Mouse (Mus musculus) embryonic facial prominence, embryonic 14.5 days (tissue): ENCODE data around the gene Cacna1s. TPM values are rescaled to one million over a fixed set of nuclear protein-coding genes. Genes with fewer than 3 reads are reported as not detected.

Experiments
- ATAC-seq: fragments of 200-750 bp; cut with Nextera tagmentation; 2 replicates; pipeline ENCODE4 v1.8.0; 2017; ENCODE audit warnings: low read depth, moderate number of reproducible peaks, moderate TSS enrichment
- DNase-seq: peaks from one replicate; pipeline ENCODE4 v3.0.0-alpha.2; 2015; ENCODE audit warnings: low spot score
- H3K27ac ChIP-seq: fragments of 300-500 bp; sonication (generic); replicated peaks from 2 replicates; pipeline ENCODE4 v1.5.1; 2014; ENCODE audit warnings: low read depth, mild to moderate bottlenecking, low read length, moderate library complexity
- H3K27me3 ChIP-seq: fragments of 300-500 bp; sonication (generic); replicated peaks from 2 replicates; pipeline ENCODE4 v1.6.1; 2014; ENCODE audit warnings: low read length; ENCODE audit not compliant: control insufficient read depth, insufficient read depth
- H3K36me3 ChIP-seq: fragments of 300-500 bp; sonication (generic); 2 replicates; pipeline ENCODE4 v1.6.1; 2014; ENCODE audit warnings: low read length, mixed read lengths; ENCODE audit not compliant: control insufficient read depth, insufficient read depth
- H3K4me1 ChIP-seq: fragments of 300-500 bp; sonication (generic); 2 replicates; pipeline ENCODE4 v1.6.1; 2014; ENCODE audit warnings: antibody characterized with exemption, low read length; ENCODE audit not compliant: control insufficient read depth, insufficient read depth
- H3K4me2 ChIP-seq: fragments of 300-500 bp; sonication (generic); 2 replicates; pipeline ENCODE4 v1.6.1; 2014; ENCODE audit warnings: low read depth, mild to moderate bottlenecking, low read length, moderate library complexity, mixed read lengths
- H3K4me3 ChIP-seq: fragments of 300-500 bp; sonication (generic); 2 replicates; pipeline ENCODE4 v1.5.1; 2014; ENCODE audit warnings: low read depth, mild to moderate bottlenecking, low read length
- H3K9ac ChIP-seq: fragments of 300-500 bp; sonication (generic); 2 replicates; pipeline ENCODE4 v1.6.1; 2014; ENCODE audit warnings: low read depth, mild to moderate bottlenecking, low read length, moderate library complexity, mixed read lengths
- H3K9me3 ChIP-seq: fragments of 300-500 bp; sonication (generic); 2 replicates; pipeline ENCODE4 v1.6.1; 2016; ENCODE audit warnings: low read length; ENCODE audit not compliant: control insufficient read depth
- WGBS: fragments of 180-500 bp; shearing (Covaris S2); extraction: QIAGEN DNeasy Blood & Tissue Kit; methylation state at CpG from one replicate; pipeline ENCODE4 v1.1.7; 2014; 5-methylcytosine and 5-hydroxymethylcytosine counted together
- polyA plus RNA-seq: library from polyadenylated mRNA; unstranded; fragments of >200 nt; fragmentation: Nextera tagmentation; extraction: Ambion mirVana; gene quantifications from 2 replicates; pipeline ENCODE4 v1.2.1, GENCODE M21; 2014

Gene Cacna1s
- polyA plus RNA-seq, 1 experiment from 2014 or later, result 11.2 TPM

- Histone ChIP-seq H3K36me3 (no peaks in the 10 kb centered on the region), H3K27me3 (no peaks in the 10 kb centered on the region), H3K9ac (no peak overlapping the region), H3K27ac (no peak overlapping the region), H3K4me2 (no peak overlapping the region), H3K4me3 (no peak overlapping the region), H3K4me1 (no peaks in the 10 kb centered on the region), H3K9me3 (no peaks in the 10 kb centered on the region)
- ATAC-seq, result peak; percentile 35; the same call in 1 of the 2 replicates
- DNase-seq, result no peak
- WGBS, result 47% methylated on average over 9 of the region's 9 CpGs
These were observed 8.7 kb downstream of the Cacna1s start for GRCm38 (mm10) chr1:136061041-136061789.

- DNase-seq (no peak), ATAC-seq (no peak)
- H3K4me3 ChIP-seq, result no peak overlapping the region
- no peak overlapping the region for H3K27ac ChIP-seq
- H3K4me1 ChIP-seq, result no peaks in the 10 kb centered on the region
- no peak overlapping the region for H3K9ac ChIP-seq
- H3K36me3 ChIP-seq, result no peaks in the 10 kb centered on the region
- no peak overlapping the region for H3K4me2 ChIP-seq
- WGBS, result 85% methylated on average over 7 of the region's 7 CpGs
- H3K27me3 ChIP-seq, result no peaks in the 10 kb centered on the region
- H3K9me3 ChIP-seq, result no peaks in the 10 kb centered on the region
These were observed 9.2 kb downstream of the Cacna1s start for GRCm38 (mm10) chr1:136061790-136062141.

- WGBS, result 65% methylated on average over 5 of the region's 5 CpGs
These were observed 11.4 kb downstream of the Cacna1s start for GRCm38 (mm10) chr1:136063991-136064390.

GRCm38 (mm10) chr1:136066621-136067020 lies 14.1 kb downstream of the Cacna1s start:
- Histone ChIP-seq H3K36me3 (no peaks in the 10 kb centered on the region), H3K27me3 (no peaks in the 10 kb centered on the region), H3K4me3 (no peak overlapping the region), H3K9ac (no peak overlapping the region), H3K27ac (no peak overlapping the region), H3K9me3 (no peaks in the 10 kb centered on the region), H3K4me1 (no peaks in the 10 kb centered on the region), H3K4me2 (no peak overlapping the region)
- 40% methylated on average over 1 of the region's 1 CpGs for WGBS
- peak; percentile 36 for DNase-seq
- no peak for ATAC-seq

More at GRCm38 (mm10) chr1:136063991-136064390, 11.4 kb downstream of the Cacna1s start:
- Histone ChIP-seq H3K9me3 (no peaks in the 10 kb centered on the region), H3K9ac (no peak overlapping the region), H3K4me2 (no peak overlapping the region), H3K27me3 (no peaks in the 10 kb centered on the region), H3K4me3 (no peak overlapping the region), H3K27ac (no peak overlapping the region), H3K36me3 (no peaks in the 10 kb centered on the region), H3K4me1 (no peaks in the 10 kb centered on the region)
- no peak for DNase-seq
- ATAC-seq, result no peak

GRCm38 (mm10) chr1:136067579-136067978 lies 15.0 kb downstream of the Cacna1s start:
- WGBS, result 64% methylated on average over 3 of the region's 3 CpGs
- no peak overlapping the region for H3K27ac ChIP-seq
- H3K9ac ChIP-seq, result no peak overlapping the region

GRCm38 (mm10) chr1:136076086-136076485 lies 23.5 kb downstream of the Cacna1s start:
- Histone ChIP-seq H3K4me3 (no peak overlapping the region), H3K36me3 (no peaks in the 10 kb centered on the region), H3K4me1 (no peaks in the 10 kb centered on the region), H3K4me2 (no peak overlapping the region), H3K27ac (no peak overlapping the region), H3K27me3 (no peaks in the 10 kb centered on the region), H3K9me3 (no peaks in the 10 kb centered on the region), H3K9ac (no peak overlapping the region)
- ATAC-seq (no peak), DNase-seq (no peak)
- WGBS, result 5% methylated on average over 3 of the region's 3 CpGs

More at GRCm38 (mm10) chr1:136067579-136067978, 15.0 kb downstream of the Cacna1s start:
- ATAC-seq, result no peak
- no peak for DNase-seq
- H3K4me3 ChIP-seq, result no peak overlapping the region
- no peaks in the 10 kb centered on the region for H3K9me3 ChIP-seq
- no peaks in the 10 kb centered on the region for H3K27me3 ChIP-seq
- H3K4me1 ChIP-seq, result no peaks in the 10 kb centered on the region
- H3K36me3 ChIP-seq, result no peaks in the 10 kb centered on the region
- no peak overlapping the region for H3K4me2 ChIP-seq

GRCm38 (mm10) chr1:136077656-136078055 lies 25.1 kb downstream of the Cacna1s start:
- no peak for ATAC-seq
- no peak overlapping the region for H3K9ac ChIP-seq
- H3K4me3 ChIP-seq, result no peak overlapping the region
- 70% methylated on average over 4 of the region's 4 CpGs for WGBS
- H3K27me3 ChIP-seq, result no peaks in the 10 kb centered on the region
- DNase-seq, result no peak
- peaks cover 10% of the 10 kb centered on the region; the same call in 1 of the 2 replicates for H3K9me3 ChIP-seq
- no peaks in the 10 kb centered on the region for H3K36me3 ChIP-seq
- H3K4me2 ChIP-seq, result no peak overlapping the region
- H3K4me1 ChIP-seq, result no peaks in the 10 kb centered on the region
- no peak overlapping the region for H3K27ac ChIP-seq

- Histone ChIP-seq H3K36me3 (no peaks in the 10 kb centered on the region), H3K9ac (no peak overlapping the region), H3K27ac (no peak overlapping the region), H3K27me3 (no peaks in the 10 kb centered on the region), H3K4me2 (no peak overlapping the region), H3K4me3 (no peak overlapping the region), H3K4me1 (no peaks in the 10 kb centered on the region), H3K9me3 (peaks cover 11% of the 10 kb centered on the region; the same call in 1 of the 2 replicates)
- ATAC-seq (no peak), DNase-seq (no peak)
- 83% methylated on average over 1 of the region's 1 CpGs for WGBS
These were observed 28.6 kb downstream of the Cacna1s start for GRCm38 (mm10) chr1:136081161-136081560.
